Mouse (Mus musculus): ENCODE results near the gene Cfap61. TPM values are rescaled to one million over a fixed set of nuclear protein-coding genes. Genes with fewer than 3 reads are reported as not detected.

Gene Cfap61
- polyA plus RNA-seq, 1 experiment = 2.2 TPM

GRCm38 (mm10) chr2:145948402-145948954 lies 13.9 kb downstream of the Cfap61 start:
- no peaks in the 10 kb centered on the region for H3K4me1 ChIP-seq (ENCODE audit: control insufficient read depth, insufficient read depth, low read length)

GRCm38 (mm10) chr2:145949475-145950068 lies 15.0 kb downstream of the Cfap61 start:
- Histone ChIP-seq H3K4me3 (ENCODE audit: insufficient read depth, low read length) (no peak overlapping the region), H3K4me1 (ENCODE audit: control insufficient read depth, insufficient read depth, low read length) (no peaks in the 10 kb centered on the region), H3K27ac (ENCODE audit: insufficient read depth, low read length) (no peak overlapping the region)
- no peak for TF ChIP-seq CTCF (IDR thresholded peaks at IDR 0.05; ENCODE audit: extremely low read depth, insufficient read depth, low read length)
- TF ChIP-seq POLR2A (IDR thresholded peaks at IDR 0.05; ENCODE audit: extremely low read depth, insufficient read depth, low read length) = no peak

More at GRCm38 (mm10) chr2:145948402-145948954, 13.9 kb downstream of the Cfap61 start:
- Histone ChIP-seq H3K4me3 (ENCODE audit: insufficient read depth, low read length) (no peak overlapping the region), H3K27ac (ENCODE audit: insufficient read depth, low read length) (no peak overlapping the region)
- TF ChIP-seq CTCF (IDR thresholded peaks at IDR 0.05; ENCODE audit: extremely low read depth, insufficient read depth, low read length) = no peak
- TF ChIP-seq POLR2A (IDR thresholded peaks at IDR 0.05; ENCODE audit: extremely low read depth, insufficient read depth, low read length) = no peak

DNA sequence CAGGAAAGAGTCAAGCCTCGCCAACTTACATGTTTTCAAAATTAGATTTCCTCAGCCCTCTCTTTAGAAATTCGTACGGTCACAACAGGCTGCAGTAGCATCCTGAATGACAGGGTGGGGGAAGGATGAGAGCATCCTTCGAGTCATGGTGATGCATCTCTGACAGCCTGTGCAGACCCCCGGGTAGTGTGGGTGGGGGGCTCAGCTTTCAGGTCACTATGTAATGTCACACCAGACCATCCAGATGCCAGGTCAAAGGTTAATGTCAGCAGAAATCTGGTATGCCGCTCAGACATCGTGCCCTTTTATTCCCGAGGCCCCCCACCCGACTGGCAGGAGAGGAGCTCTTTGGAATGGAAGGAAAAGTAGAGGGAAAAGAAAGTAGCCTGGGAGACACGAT lies 15.7 kb downstream of the Cfap61 start:
- Histone ChIP-seq H3K27ac (ENCODE audit: insufficient read depth, low read length) (no peak overlapping the region), H3K4me1 (ENCODE audit: control insufficient read depth, insufficient read depth, low read length) (no peaks in the 10 kb centered on the region), H3K4me3 (ENCODE audit: insufficient read depth, low read length) (no peak overlapping the region)
- TF ChIP-seq CTCF (IDR thresholded peaks at IDR 0.05; ENCODE audit: extremely low read depth, insufficient read depth, low read length) (no peak), POLR2A (IDR thresholded peaks at IDR 0.05; ENCODE audit: extremely low read depth, insufficient read depth, low read length) (no peak)

- Histone ChIP-seq H3K4me3 (ENCODE audit: insufficient read depth, low read length) (no peak overlapping the region), H3K4me1 (ENCODE audit: control insufficient read depth, insufficient read depth, low read length) (no peaks in the 10 kb centered on the region), H3K27ac (ENCODE audit: insufficient read depth, low read length) (no peak overlapping the region)
- no peak for TF ChIP-seq POLR2A (IDR thresholded peaks at IDR 0.05; ENCODE audit: extremely low read depth, insufficient read depth, low read length)
- no peak for TF ChIP-seq CTCF (IDR thresholded peaks at IDR 0.05; ENCODE audit: extremely low read depth, insufficient read depth, low read length)
Measured at GRCm38 (mm10) chr2:145952726-145953125, 18.1 kb downstream of the Cfap61 start.

GRCm38 (mm10) chr2:145955844-145956243 lies 21.3 kb downstream of the Cfap61 start:
- TF ChIP-seq POLR2A (IDR thresholded peaks at IDR 0.05; ENCODE audit: extremely low read depth, insufficient read depth, low read length) = no peak
- H3K27ac ChIP-seq (ENCODE audit: insufficient read depth, low read length) = no peak overlapping the region
- H3K4me1 ChIP-seq (ENCODE audit: control insufficient read depth, insufficient read depth, low read length) = no peaks in the 10 kb centered on the region
- no peak overlapping the region for H3K4me3 ChIP-seq (ENCODE audit: insufficient read depth, low read length)

- TF ChIP-seq CTCF (IDR thresholded peaks at IDR 0.05; ENCODE audit: extremely low read depth, insufficient read depth, low read length) = no peak
- no peak for TF ChIP-seq POLR2A (IDR thresholded peaks at IDR 0.05; ENCODE audit: extremely low read depth, insufficient read depth, low read length)
- no peak overlapping the region for H3K27ac ChIP-seq (ENCODE audit: insufficient read depth, low read length)
- no peak overlapping the region for H3K4me3 ChIP-seq (ENCODE audit: insufficient read depth, low read length)
- no peaks in the 10 kb centered on the region for H3K4me1 ChIP-seq (ENCODE audit: control insufficient read depth, insufficient read depth, low read length)
Measured at GRCm38 (mm10) chr2:145956318-145956717, 21.7 kb downstream of the Cfap61 start.

GRCm38 (mm10) chr2:145957450-145957849 lies 22.9 kb downstream of the Cfap61 start:
- no peaks in the 10 kb centered on the region for H3K4me1 ChIP-seq (ENCODE audit: control insufficient read depth, insufficient read depth, low read length)
- no peak overlapping the region for H3K4me3 ChIP-seq (ENCODE audit: insufficient read depth, low read length)
- H3K27ac ChIP-seq (ENCODE audit: insufficient read depth, low read length) = no peak overlapping the region
- TF ChIP-seq CTCF (IDR thresholded peaks at IDR 0.05; ENCODE audit: extremely low read depth, insufficient read depth, low read length) (peak; percentile 60; the same call in 1 of the 2 replicates), POLR2A (IDR thresholded peaks at IDR 0.05; ENCODE audit: extremely low read depth, insufficient read depth, low read length) (no peak)

DNA sequence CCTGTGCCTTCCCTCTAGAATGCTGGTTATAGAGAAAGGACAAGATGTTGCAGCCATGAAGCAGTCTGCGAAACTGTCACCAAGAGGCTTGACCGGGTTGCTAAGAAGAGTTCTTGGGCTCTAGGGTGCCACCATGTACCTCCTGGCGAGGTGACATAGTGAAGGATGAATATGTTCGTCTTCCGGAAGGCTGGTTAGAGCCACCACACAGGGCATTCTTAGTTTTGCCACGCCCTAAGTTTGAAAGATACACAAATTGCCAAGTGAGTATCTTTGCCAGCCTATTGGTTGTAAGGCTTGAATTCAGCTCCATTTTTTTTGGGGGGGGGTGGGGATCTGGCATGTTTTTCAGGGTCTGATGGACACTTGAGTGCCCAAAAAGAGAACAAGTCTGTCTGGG lies 23.5 kb downstream of the Cfap61 start:
- Histone ChIP-seq H3K27ac (ENCODE audit: insufficient read depth, low read length) (no peak overlapping the region), H3K4me1 (ENCODE audit: control insufficient read depth, insufficient read depth, low read length) (no peaks in the 10 kb centered on the region), H3K4me3 (ENCODE audit: insufficient read depth, low read length) (no peak overlapping the region)
- TF ChIP-seq POLR2A (IDR thresholded peaks at IDR 0.05; ENCODE audit: extremely low read depth, insufficient read depth, low read length) (no peak), CTCF (IDR thresholded peaks at IDR 0.05; ENCODE audit: extremely low read depth, insufficient read depth, low read length) (no peak)

GRCm38 (mm10) chr2:145958551-145958950 lies 24.0 kb downstream of the Cfap61 start:
- H3K27ac ChIP-seq (ENCODE audit: insufficient read depth, low read length) = no peak overlapping the region
- no peaks in the 10 kb centered on the region for H3K4me1 ChIP-seq (ENCODE audit: control insufficient read depth, insufficient read depth, low read length)
- no peak overlapping the region for H3K4me3 ChIP-seq (ENCODE audit: insufficient read depth, low read length)
- no peak for TF ChIP-seq CTCF (IDR thresholded peaks at IDR 0.05; ENCODE audit: extremely low read depth, insufficient read depth, low read length)
- TF ChIP-seq POLR2A (IDR thresholded peaks at IDR 0.05; ENCODE audit: extremely low read depth, insufficient read depth, low read length) = no peak

DNA sequence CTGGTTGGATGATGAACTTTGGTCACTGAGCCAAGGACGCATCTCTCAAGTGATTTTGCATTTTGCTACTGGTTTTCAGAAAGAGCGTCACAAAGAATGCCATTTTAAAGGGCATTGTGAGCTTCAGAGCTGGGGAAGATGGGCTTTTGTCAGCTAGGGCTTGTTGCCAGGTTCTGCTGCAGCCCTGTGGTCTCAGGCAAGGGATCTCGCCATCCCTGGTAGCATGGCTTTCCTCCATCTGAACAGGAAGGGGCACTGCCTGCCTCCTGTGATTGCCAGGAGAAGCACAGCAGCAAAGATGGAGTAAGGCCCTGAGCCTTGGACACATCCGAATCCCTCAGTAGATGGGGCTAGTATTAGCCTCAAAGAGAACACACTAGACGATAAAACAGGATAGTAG lies 27.3 kb downstream of the Cfap61 start:
- Histone ChIP-seq H3K4me1 (ENCODE audit: control insufficient read depth, insufficient read depth, low read length) (no peaks in the 10 kb centered on the region), H3K4me3 (ENCODE audit: insufficient read depth, low read length) (no peak overlapping the region), H3K27ac (ENCODE audit: insufficient read depth, low read length) (no peak overlapping the region)
- TF ChIP-seq POLR2A (IDR thresholded peaks at IDR 0.05; ENCODE audit: extremely low read depth, insufficient read depth, low read length) = no peak
- TF ChIP-seq CTCF (IDR thresholded peaks at IDR 0.05; ENCODE audit: extremely low read depth, insufficient read depth, low read length) = no peak
